Mouse (Mus musculus) liver, embryonic 14.5 days (tissue): ENCODE results near the gene Kcnh8. TPM values are rescaled to one million over a fixed set of nuclear protein-coding genes. Genes with fewer than 3 reads are reported as not detected.

Source experiments
- ATAC-seq: fragments of 200-750 bp; cut with Nextera tagmentation; 2 replicates; pipeline ENCODE4 v1.8.0; 2017; ENCODE audit warnings: moderate number of reproducible peaks, mild to moderate bottlenecking, moderate library complexity; ENCODE audit not compliant: insufficient read depth
- DNase-seq, 3 experiments: peaks; one replicate each; pipeline ENCODE4 v3.0.0-alpha.2; 2012 to 2013; ENCODE audit warnings: low read depth in 3 of 3, low spot score in 3 of 3
- H3K27ac ChIP-seq: fragments of 300-500 bp; sonication (generic); 2 replicates; pipeline ENCODE4 v1.5.1; 2014; ENCODE audit warnings: moderate library complexity, mild to moderate bottlenecking, control low read depth, inconsistent platforms
- H3K27me3 ChIP-seq: fragments of 300-500 bp; sonication (generic); 2 replicates; pipeline ENCODE4 v1.6.1; 2014; ENCODE audit warnings: mild to moderate bottlenecking, low read length, moderate library complexity; ENCODE audit not compliant: control insufficient read depth, insufficient read depth
- H3K36me3 ChIP-seq: fragments of 300-500 bp; sonication (generic); replicated peaks from 2 replicates; pipeline ENCODE4 v1.6.1; 2014; ENCODE audit warnings: low read depth; ENCODE audit not compliant: control insufficient read depth, insufficient read depth
- H3K4me1 ChIP-seq, 2 experiments: fragments of 200-500 bp in 1 of 2; fragments of 300-500 bp in 1 of 2; sonication (generic) in 1 of 2; replicated peaks; 2 replicates each; pipeline ENCODE4 v1.6.1; 2012 to 2014; ENCODE audit warnings: antibody characterized with exemption in 1 of 2, inconsistent platforms in 1 of 2, low read length in 1 of 2; ENCODE audit not compliant: control insufficient read depth in 2 of 2, insufficient read depth in 2 of 2
- H3K4me2 ChIP-seq: fragments of 300-500 bp; sonication (generic); 2 replicates; pipeline ENCODE4 v1.6.1; 2014; ENCODE audit warnings: low read depth, mild to moderate bottlenecking, control low read depth, moderate library complexity
- H3K4me3 ChIP-seq, 2 experiments: fragments of 200-500 bp in 1 of 2; fragments of 300-500 bp in 1 of 2; sonication (generic) in 1 of 2; 2 replicates each; pipeline ENCODE4 v1.5.1; 2012 to 2014; ENCODE audit warnings: low read depth in 2 of 2, low read length in 2 of 2, mild to moderate bottlenecking in 2 of 2, control low read depth in 1 of 2, inconsistent platforms in 1 of 2, moderate library complexity in 1 of 2; ENCODE audit not compliant: insufficient read depth in 1 of 2
- H3K9ac ChIP-seq: fragments of 300-500 bp; sonication (generic); replicated peaks from 2 replicates; pipeline ENCODE4 v1.6.1; 2014; ENCODE audit warnings: mild to moderate bottlenecking, control low read depth, moderate library complexity
- H3K9me3 ChIP-seq: fragments of 300-500 bp; sonication (generic); 2 replicates; pipeline ENCODE4 v1.6.1; 2016; ENCODE audit warnings: low read length, mixed read lengths; ENCODE audit not compliant: control insufficient read depth
- CTCF ChIP-seq: IDR thresholded peaks from 2 replicates; pipeline ENCODE4 v1.5.1; 2016; ENCODE audit warnings: antibody characterized with exemption, low read depth, control low read depth
- EP300 ChIP-seq: IDR thresholded peaks from 2 replicates; pipeline ENCODE4 v1.6.1; 2016; ENCODE audit warnings: antibody characterized with exemption, low read depth
- WGBS: fragments of 180-500 bp; shearing (Covaris S2); extraction: QIAGEN DNeasy Blood & Tissue Kit; methylation state at CpG from one replicate; pipeline ENCODE4 v1.1.7; 2014; ENCODE audit not compliant: insufficient replicate concordance; 5-methylcytosine and 5-hydroxymethylcytosine counted together
- polyA plus RNA-seq, 2 experiments: library from polyadenylated mRNA; depleted of rRNA in 1 of 2; stranded (reverse) in 1 of 2; unstranded in 1 of 2; fragments of >200 nt; fragmentation: Nextera tagmentation in 1 of 2; extraction: Ambion mirVana in 1 of 2; gene quantifications; 2 replicates each; pipeline versions ENCODE4 v1.2.1 to v1.2.3; 2012 to 2014

Gene Kcnh8
- polyA plus RNA-seq, 2 experiments = not detected

GRCm38 (mm10) chr17:52722214-52722613 is 119.7 kb downstream of the Kcnh8 start:
- no peak overlapping the region for H3K4me2 ChIP-seq
- no peak overlapping the region for H3K4me3 ChIP-seq
- no peak overlapping the region for H3K9ac ChIP-seq
- WGBS = 53% methylated on average over 3 of the region's 3 CpGs
- no peaks in the 10 kb centered on the region for H3K27me3 ChIP-seq
- ATAC-seq = no peak
- no peak overlapping the region for H3K27ac ChIP-seq
- no peaks in the 10 kb centered on the region for H3K9me3 ChIP-seq
- no peak for TF ChIP-seq CTCF
- TF ChIP-seq EP300 = no peak
- no peak for DNase-seq
- H3K4me1 ChIP-seq = no peaks in the 10 kb centered on the region
- no peaks in the 10 kb centered on the region for H3K36me3 ChIP-seq

- ATAC-seq (no peak), DNase-seq (no peak)
- H3K9me3 ChIP-seq = no peaks in the 10 kb centered on the region
- H3K4me1 ChIP-seq = no peaks in the 10 kb centered on the region
- no peak overlapping the region for H3K4me2 ChIP-seq
- no peaks in the 10 kb centered on the region for H3K36me3 ChIP-seq
- no peak overlapping the region for H3K4me3 ChIP-seq
- no peaks in the 10 kb centered on the region for H3K27me3 ChIP-seq
- H3K9ac ChIP-seq = no peak overlapping the region
- TF ChIP-seq EP300 = no peak
- no peak for TF ChIP-seq CTCF
- 40% methylated on average over 2 of the region's 2 CpGs for WGBS
- no peak overlapping the region for H3K27ac ChIP-seq
These were observed 126.3 kb downstream of the Kcnh8 start for GRCm38 (mm10) chr17:52728806-52729205.

- TF ChIP-seq CTCF = no peak
- TF ChIP-seq EP300 = no peak
- Histone ChIP-seq H3K4me2 (no peak overlapping the region), H3K27ac (no peak overlapping the region), H3K27me3 (no peaks in the 10 kb centered on the region), H3K36me3 (no peaks in the 10 kb centered on the region), H3K4me3 (no peak overlapping the region), H3K9ac (no peak overlapping the region), H3K9me3 (no peaks in the 10 kb centered on the region), H3K4me1 (no peaks in the 10 kb centered on the region)
- no peak for ATAC-seq
- DNase-seq = no peak
These were observed 135.9 kb downstream of the Kcnh8 start for GRCm38 (mm10) chr17:52738436-52738835.

- DNase-seq (no peak), ATAC-seq (no peak)
- Histone ChIP-seq H3K27ac (no peak overlapping the region), H3K4me2 (no peak overlapping the region), H3K4me3 (no peak overlapping the region), H3K9ac (no peak overlapping the region), H3K4me1 (no peaks in the 10 kb centered on the region), H3K9me3 (no peaks in the 10 kb centered on the region), H3K36me3 (no peaks in the 10 kb centered on the region), H3K27me3 (no peaks in the 10 kb centered on the region)
- 47% methylated on average over 3 of the region's 3 CpGs for WGBS
- TF ChIP-seq EP300 (no peak), CTCF (no peak)
These were observed 185.6 kb downstream of the Kcnh8 start for GRCm38 (mm10) chr17:52788151-52788550.

GRCm38 (mm10) chr17:52804463-52804862 is 202.0 kb downstream of the Kcnh8 start:
- Histone ChIP-seq H3K9ac (no peak overlapping the region), H3K27ac (no peak overlapping the region), H3K4me1 (no peaks in the 10 kb centered on the region), H3K4me2 (no peak overlapping the region), H3K9me3 (no peaks in the 10 kb centered on the region), H3K27me3 (no peaks in the 10 kb centered on the region), H3K4me3 (no peak overlapping the region), H3K36me3 (no peaks in the 10 kb centered on the region)
- ATAC-seq = no peak
- 49% methylated on average over 6 of the region's 6 CpGs for WGBS
- TF ChIP-seq CTCF = no peak
- TF ChIP-seq EP300 = no peak
- DNase-seq = no peak
